Mouse (Mus musculus) induced T-regulatory cell, adult 2 months (primary cell): ENCODE data around the gene Uba1.
A peak's percentile ranks its signal among the peaks of the same experiment; 100 is the strongest.

Experiments
- DNase-seq: peaks from one replicate; pipeline ENCODE4 v3.0.0-alpha.2; 2012; ENCODE audit warnings: low read depth

Gene Uba1

GRCm38 (mm10) chrX:20658026-20658652 lies at the start of gene Uba1:
Uba1 (plus strand) TSS chrX:20658326.
- DNase-seq = peak; percentile 82

DNA sequence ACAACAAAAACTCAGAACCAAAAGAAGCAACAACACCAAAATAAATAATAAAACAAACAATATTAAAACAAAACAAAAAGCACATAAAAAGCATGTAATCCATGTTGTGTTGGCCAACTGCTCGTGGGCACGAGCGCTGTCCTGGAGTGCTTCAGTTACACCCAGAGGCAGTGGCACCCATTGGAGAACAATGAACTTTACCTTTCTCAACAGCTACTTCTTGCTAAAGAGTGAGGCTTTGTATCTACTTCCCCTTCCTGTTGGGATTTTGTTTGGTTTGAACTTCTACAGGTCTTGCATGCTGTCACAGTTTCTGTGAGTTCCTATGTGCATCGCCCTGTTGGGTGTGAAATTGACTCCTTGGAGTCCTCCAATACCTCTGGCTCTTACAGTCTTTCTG lies 49.6 kb upstream of the Uba1 start:
- no peak for DNase-seq

- no peak for DNase-seq
Measured at GRCm38 (mm10) chrX:20616861-20617175, 41.3 kb upstream of the Uba1 start.

DNA sequence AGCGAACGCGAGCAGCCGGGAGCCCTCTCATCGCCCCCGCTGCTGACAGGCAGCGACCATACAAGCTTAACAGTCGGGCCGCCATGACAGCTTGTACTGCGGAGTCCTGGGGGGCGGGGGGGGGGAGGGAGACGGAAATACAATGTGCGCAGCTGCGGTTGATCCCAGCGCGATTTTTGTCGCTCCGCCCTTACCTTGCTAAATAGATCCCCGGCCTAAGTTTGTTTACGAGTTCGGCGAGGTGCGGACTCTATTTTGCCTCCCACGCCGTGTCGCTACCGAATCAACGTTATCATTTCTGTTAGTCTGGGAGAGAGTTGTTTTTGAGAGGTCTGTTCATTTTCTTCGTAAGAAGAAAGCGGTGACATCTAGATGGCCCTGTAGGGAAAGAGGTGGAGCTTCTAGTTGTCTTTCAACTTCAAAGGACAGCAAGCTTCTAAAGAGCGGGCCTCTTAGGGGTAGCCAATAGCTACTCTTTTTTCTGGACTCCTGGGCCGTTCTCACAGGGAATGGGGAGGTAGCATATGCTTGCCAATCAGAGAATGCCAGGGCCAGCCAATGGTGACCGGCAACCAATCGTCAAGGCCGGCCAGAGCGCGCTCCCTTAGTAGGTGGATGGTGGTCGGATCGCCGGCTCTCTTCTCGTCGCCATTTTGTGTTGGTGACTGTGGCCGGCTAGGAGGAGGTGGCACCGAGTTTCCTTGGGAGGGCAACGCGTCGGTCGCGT lies 40.8 kb upstream of the Uba1 start, which contains the start of the genes Rbm10 and Ndufb11:
TSS of gene Rbm10 (plus strand) at position 328 of the 727 bp plus-strand sequence.
TSS of gene Ndufb11 (minus strand) at position 444 of the 727 bp plus-strand sequence.
- DNase-seq = peak; percentile 90

DNA sequence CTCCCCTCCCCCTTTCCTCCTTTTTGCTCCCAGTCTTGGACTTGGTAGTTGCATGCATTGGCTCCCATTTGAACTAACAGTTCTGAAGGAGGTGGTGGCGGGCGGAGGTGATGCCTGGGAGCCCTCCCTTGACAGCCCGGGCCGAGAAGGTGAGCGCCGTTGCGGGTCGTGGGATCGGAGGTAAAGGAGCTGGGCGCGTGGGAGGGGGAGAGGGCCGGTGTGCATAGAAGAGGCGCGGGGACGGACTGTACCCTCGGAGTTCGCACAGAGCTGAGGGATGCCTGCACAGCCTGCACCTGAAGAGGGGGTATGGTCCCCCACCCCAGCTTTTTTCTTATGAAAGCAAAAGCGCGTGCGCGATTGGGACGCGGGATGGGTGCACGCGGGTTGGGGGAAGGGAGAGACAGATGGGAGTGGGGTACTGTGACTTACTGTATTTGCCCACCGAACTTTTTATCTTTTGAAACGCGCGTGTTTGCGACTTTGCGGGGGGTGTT lies 40.2 kb upstream of the Uba1 start:
- DNase-seq = no peak

DNA sequence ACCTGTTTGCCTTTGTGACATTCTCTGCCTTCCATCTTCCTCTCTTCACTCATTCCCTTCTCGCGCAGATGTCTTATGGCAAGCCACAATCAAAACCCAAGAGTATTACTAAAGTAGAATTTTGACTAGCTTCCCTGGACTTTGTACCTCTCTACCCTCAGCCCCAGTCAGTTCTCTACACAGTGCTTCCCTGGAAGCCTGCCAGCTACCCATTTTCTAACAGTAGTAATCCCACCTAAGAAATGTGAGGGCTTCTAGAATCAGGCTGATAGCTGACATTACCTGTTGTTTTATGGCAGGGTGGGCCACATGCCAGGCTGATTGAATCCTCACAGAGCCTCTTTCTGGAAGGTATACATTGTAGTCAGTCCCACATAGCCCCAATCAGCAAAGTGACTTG lies 20.0 kb upstream of the Uba1 start:
- no peak for DNase-seq

GRCm38 (mm10) chrX:20644780-20645179 lies 13.3 kb upstream of the Uba1 start:
- DNase-seq = no peak

GRCm38 (mm10) chrX:20657593-20657992 lies 533 bp upstream of the Uba1 start:
- peak; percentile 7 for DNase-seq

GRCm38 (mm10) chrX:20658891-20659406 lies 823 bp downstream of the Uba1 start:
- peak; percentile 53 for DNase-seq

DNA sequence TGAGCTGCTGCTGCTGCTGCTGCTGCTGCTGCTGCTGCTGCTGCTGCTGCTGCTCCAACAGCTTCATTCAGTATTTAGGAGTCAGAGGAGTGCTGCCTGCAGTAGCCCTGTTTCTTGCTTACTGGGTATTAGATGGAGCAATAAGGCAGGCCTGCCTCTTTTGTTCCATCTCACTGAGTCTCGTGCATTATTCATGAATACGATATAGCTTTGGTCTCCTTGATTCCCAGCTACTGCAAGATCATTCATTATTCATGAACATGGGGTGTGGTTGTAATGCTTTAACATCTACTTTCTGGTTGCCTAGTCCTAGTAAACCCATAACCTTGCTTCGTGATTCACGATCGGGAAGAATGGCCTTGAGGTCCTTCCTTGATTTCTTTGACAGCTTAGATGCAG lies 4.2 kb downstream of the Uba1 start:
- DNase-seq = no peak

- DNase-seq = peak; percentile 94
Measured at GRCm38 (mm10) chrX:20662716-20663443, 4.8 kb downstream of the Uba1 start.

GRCm38 (mm10) chrX:20663444-20663790 lies 5.3 kb downstream of the Uba1 start:
- DNase-seq = peak; percentile 45

DNA sequence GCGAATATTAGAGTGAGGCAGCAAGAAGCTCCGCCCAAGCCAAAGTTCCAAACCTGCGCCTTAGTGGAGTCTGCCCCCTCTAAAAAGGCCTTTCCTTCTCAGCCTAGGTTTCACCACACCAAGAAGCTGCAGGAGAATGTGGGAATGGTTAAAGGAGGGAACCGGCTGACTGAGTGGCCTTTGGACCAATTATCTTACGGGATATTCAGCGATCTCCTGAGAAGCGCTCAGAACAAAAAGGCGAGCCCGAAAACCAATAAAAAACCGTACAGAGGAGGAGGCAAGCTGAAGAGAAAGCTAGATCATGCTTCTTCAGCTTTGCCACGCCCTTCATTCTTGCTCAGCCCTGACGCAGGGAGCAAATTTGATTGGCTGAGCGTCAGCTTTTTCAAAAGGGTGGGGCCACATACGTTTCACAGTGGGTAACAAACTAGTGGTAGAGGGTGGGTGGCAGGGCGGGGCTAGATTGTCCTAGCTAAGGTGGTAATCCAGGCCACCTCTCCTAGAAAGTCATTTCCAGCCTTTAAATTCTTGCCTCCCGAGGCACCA lies 29.5 kb downstream of the Uba1 start, which contains the start of gene Cdk16:
TSS of gene Cdk16 (plus strand) at position 436 of the 549 bp plus-strand sequence.
- DNase-seq = peak; percentile 93

GRCm38 (mm10) chrX:20688068-20688547 lies 30.0 kb downstream of the Uba1 start:
- peak; percentile 86 for DNase-seq

DNA sequence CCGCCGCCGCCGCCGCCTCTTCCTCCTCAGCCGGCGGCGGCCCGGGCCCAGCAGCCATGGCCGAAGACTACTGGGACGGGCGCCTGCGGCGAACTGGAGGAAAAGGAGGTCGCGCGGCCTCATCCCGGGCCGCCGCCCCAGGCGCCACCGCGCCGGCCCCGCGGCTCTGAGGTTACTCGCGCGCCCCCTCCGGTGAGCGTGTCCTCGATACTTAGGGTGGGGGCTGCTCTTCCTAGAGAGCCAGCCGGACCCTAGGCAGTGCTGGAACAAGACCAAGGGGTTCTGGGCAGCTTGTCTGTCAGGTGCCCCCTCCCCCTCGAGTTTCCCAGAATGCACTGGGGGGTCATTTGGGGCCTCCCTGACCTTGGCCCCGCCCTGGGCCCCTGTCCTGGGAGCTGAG lies 30.5 kb downstream of the Uba1 start:
- peak; percentile 68 for DNase-seq

- DNase-seq = no peak
Measured at GRCm38 (mm10) chrX:20691566-20691965, 33.4 kb downstream of the Uba1 start.

DNA sequence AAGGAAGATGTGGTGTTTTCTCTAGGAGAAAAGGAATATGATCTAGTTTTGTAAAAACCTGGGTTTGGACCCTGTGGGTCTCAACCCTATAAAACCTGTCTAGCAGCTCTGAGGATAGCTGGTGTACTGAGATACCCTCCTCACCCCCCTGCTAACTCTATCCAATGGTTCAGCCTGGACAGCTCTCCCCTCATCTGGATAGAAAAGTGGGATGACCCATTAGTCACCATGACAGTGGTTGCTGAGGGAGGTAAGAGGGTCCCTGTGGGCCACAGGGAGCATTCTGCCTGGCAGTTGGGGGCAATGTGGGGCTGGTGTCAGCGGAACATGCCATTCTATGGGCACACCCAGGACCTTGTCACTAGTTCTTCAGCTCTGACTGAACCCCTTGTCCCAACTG lies 34.5 kb downstream of the Uba1 start:
- no peak for DNase-seq

DNA sequence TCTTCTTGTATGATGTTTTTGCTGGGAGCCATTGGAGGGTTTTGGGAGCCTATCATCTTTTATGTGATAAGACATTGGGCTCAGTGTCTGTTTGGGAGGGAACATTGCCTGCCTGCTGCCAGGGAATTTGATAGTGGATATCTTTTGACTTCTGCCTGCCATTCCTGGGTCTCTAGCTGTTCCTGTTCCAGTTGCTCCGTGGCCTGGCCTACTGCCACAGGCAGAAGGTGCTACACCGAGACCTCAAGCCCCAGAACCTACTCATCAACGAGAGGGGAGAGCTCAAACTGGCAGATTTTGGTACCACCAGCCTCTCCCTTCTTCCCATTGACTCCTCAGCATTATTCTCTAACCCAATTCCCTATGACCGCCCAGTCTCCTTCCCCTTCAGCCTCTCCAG lies 37.7 kb downstream of the Uba1 start:
- no peak for DNase-seq

DNA sequence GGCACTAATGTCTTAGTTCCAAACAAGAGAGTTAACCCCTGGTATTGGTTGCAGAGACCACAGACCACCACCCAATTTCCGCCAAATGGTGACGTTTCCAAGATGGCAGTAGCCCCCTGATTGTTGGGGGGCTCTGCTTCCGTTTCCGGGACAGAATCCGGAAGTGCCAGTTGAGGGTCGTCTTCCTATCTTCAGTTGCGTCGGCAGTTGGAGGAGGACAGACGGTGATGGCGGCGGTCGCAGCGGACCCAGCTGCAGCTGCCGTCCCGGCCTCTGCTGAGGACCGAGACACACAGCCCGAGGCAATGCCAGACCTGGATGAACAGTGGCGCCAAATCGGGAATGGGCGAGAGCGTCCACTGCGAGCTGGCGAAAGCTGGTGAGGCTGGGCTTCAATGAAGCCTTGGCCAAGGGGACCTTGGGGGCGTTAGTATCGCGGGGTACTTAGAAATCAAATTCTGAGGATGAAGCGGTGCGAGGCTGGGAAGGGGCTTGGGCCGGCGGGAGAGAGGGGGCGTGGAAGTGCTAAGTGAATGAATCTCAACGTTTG lies 45.7 kb downstream of the Uba1 start, which contains the start of gene Usp11:
TSS of gene Usp11 (plus strand) at position 166 of the 550 bp plus-strand sequence.
- DNase-seq = no peak

DNA sequence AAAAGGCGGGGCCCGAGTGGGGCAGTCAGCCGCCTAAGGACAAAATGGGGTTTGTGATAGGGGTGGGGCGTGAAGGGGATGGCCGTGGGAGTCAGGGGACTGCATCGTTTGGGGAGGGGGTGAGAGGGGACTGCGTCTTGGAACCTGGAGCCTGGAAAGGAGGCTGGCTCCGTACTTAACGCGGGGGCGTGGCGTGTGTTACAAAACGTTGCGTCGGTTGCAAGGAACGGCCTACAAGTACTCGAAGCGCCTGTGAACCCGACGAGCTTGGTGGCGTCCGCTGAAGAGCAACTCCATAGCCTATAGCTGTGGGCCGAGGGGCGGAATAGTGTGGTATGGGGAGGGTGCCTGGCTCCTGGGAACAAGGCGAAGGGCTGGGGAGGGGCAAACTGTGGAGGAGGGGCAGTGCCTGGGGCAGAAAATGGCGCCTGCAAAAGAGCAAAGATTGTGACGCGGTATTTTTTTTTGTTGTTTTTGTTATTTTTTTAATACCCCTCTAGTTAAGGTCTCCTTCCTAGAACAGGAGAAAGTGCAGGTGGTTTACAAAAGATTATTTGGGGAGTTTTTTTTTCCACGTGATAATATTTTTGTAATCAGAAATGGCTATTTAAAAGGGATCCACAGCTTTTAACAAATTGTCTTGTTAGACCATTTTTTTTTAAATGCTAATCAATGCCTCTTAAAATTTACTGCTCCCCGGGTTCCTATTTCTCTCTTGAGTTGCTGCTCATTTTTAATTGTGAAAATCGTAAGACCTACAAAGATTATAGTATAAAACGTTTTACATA lies 46.4 kb downstream of the Uba1 start:
- DNase-seq = peak; percentile 83

- DNase-seq = no peak
Measured at GRCm38 (mm10) chrX:20705083-20705402, 46.9 kb downstream of the Uba1 start.
